Mouse (Mus musculus) gastrocnemius, postnatal 25 days (tissue): Measurements from ENCODE around the gene Gm10663. TPM values are rescaled to one million over a fixed set of nuclear protein-coding genes. Genes with fewer than 3 reads are reported as not detected.

Source experiments
- DNase-seq: peaks from one replicate; pipeline ENCODE4 v3.0.0; 2022
- long read RNA-seq, 2 experiments: library from polyadenylated mRNA; stranded (forward); transcript quantifications; one replicate each; pipeline ENCODE4 v2.0.0; 2021
- total RNA-seq, 2 experiments: library from RNA; stranded (reverse); gene quantifications; 1 replicate in 1 of 2; 2 replicates in 1 of 2; pipeline ENCODE4 v1.2.3; 2021

Gm10663 gene
- not detected for total RNA-seq
- long read RNA-seq, experiment 1: 0 reads
- long read RNA-seq, experiment 2: 0 reads

GRCm38 (mm10) chr8:65074733-65075132, at the start of gene Gm10663:
Gm10663 (plus strand) TSS chr8:65075033.
- no peak for DNase-seq

GRCm38 (mm10) chr8:65028959-65029686, 45.7 kb upstream of the Gm10663 start:
- no peak for DNase-seq

GRCm38 (mm10) chr8:65029776-65030175, 45.1 kb upstream of the Gm10663 start:
- DNase-seq: no peak

- DNase-seq: no peak
Observed at GRCm38 (mm10) chr8:65030735-65031485, 43.9 kb upstream of the Gm10663 start.

GRCm38 (mm10) chr8:65032107-65032506, 42.7 kb upstream of the Gm10663 start:
- DNase-seq: no peak

GRCm38 (mm10) chr8:65033056-65033455, 41.8 kb upstream of the Gm10663 start:
- no peak for DNase-seq

GRCm38 (mm10) chr8:65034136-65034535, 40.7 kb upstream of the Gm10663 start:
- no peak for DNase-seq

GRCm38 (mm10) chr8:65037117-65037533, 37.7 kb upstream of the Gm10663 start, which contains the start of gene Apela:
Apela (minus strand) TSS chr8:65037336.
- no peak for DNase-seq

GRCm38 (mm10) chr8:65046565-65046964, 28.3 kb upstream of the Gm10663 start:
- DNase-seq: no peak

- DNase-seq: no peak
Observed at GRCm38 (mm10) chr8:65047193-65047592, 27.6 kb upstream of the Gm10663 start.

- no peak for DNase-seq
Observed at GRCm38 (mm10) chr8:65047801-65048200, 27.0 kb upstream of the Gm10663 start.

- DNase-seq: no peak
Observed at GRCm38 (mm10) chr8:65053554-65053953, 21.3 kb upstream of the Gm10663 start.

GRCm38 (mm10) chr8:65053968-65054367, 20.9 kb upstream of the Gm10663 start:
- DNase-seq: no peak

GRCm38 (mm10) chr8:65056722-65057121, 18.1 kb upstream of the Gm10663 start:
- DNase-seq: no peak

GRCm38 (mm10) chr8:65062195-65062594, 12.6 kb upstream of the Gm10663 start:
- DNase-seq: no peak

GRCm38 (mm10) chr8:65064071-65064470, 10.8 kb upstream of the Gm10663 start:
- no peak for DNase-seq

GRCm38 (mm10) chr8:65065622-65066021, 9.2 kb upstream of the Gm10663 start:
- no peak for DNase-seq

- no peak for DNase-seq
Observed at GRCm38 (mm10) chr8:65067031-65067430, 7.8 kb upstream of the Gm10663 start.

- DNase-seq: no peak
Observed at GRCm38 (mm10) chr8:65067694-65068472, 7.0 kb upstream of the Gm10663 start.

- DNase-seq: no peak
Observed at GRCm38 (mm10) chr8:65068473-65068819, 6.4 kb upstream of the Gm10663 start.

- no peak for DNase-seq
Observed at GRCm38 (mm10) chr8:65070996-65071395, 3.8 kb upstream of the Gm10663 start.

- no peak for DNase-seq
Observed at GRCm38 (mm10) chr8:65080731-65081130, 5.9 kb downstream of the Gm10663 start.

- no peak for DNase-seq
Observed at GRCm38 (mm10) chr8:65085680-65086079, 10.8 kb downstream of the Gm10663 start.
